12 mouse cellular contexts compared by ENCODE assay signal in the genomic region with DNA sequence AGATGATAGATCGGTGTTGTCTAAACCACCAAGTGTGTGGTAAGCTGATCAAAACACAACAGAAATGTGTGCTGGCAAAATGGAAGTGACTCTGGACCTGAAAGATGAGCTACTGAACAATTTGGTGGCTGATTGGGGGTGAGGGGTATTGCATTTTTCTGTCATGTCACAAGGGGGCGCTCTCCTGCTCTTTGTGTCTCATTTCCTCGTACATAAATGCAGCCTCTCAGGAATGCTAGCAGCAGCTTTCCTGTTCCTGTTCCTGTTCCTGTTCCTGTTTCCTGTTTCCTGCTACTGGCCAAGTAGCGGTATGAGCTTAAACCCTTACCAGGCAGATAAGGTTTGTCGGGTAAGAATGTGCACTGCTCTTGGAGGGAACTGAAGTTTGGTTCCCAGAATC.
DNase-seq lines count a peak whose midpoint lies in the region; ATAC-seq and TF ChIP-seq lines count a peak whose summit lies in the region.
"Had no signal": no experiment of that assay in that cellular context is flagged by ENCODE, and none has a peak within 500 bp of the region (broad histone marks: within the 10 kb centered on the region; RNA-seq: fewer than 3 reads in every experiment).

No protein-coding gene starts in this region.

- no peak overlapping the region for H3K4me3 ChIP-seq in gastrocnemius, adult 2 months
- no peak overlapping the region for H3K4me3 ChIP-seq in midbrain, embryonic 10.5 days
- no peak overlapping the region for H3K4me3 ChIP-seq in midbrain, embryonic 16.5 days (ENCODE audit: low read depth, low read length)
- H3K4me3 ChIP-seq: embryonic facial prominence, embryonic 12.5 days; liver, embryonic 13.5 days; myocyte had no signal

- TF ChIP-seq CTCF in gastrocnemius, adult 2 months (IDR thresholded peaks at IDR 0.05), result peak; percentile 18; the same call in 1 of the 2 replicates
- TF ChIP-seq CTCF in Patski (IDR thresholded peaks at IDR 0.05), result peak; percentile 65

- H3K9ac ChIP-seq in midbrain, embryonic 16.5 days (ENCODE audit: low read depth, low read length), result no peak overlapping the region
- H3K9ac ChIP-seq: embryonic facial prominence, embryonic 12.5 days; liver, embryonic 13.5 days had no signal

- POLR2A ChIA-PET in Patski (lab: Charles Lee), result no interaction called here

- no peak for ATAC-seq in midbrain, embryonic 16.5 days
- ATAC-seq in Patski, result no peak
- peak; percentile 58 for ATAC-seq in megakaryocyte progenitor cell, adult 5-6 weeks (replicated peaks; ENCODE audit: poor library complexity)

- no peak for DNase-seq in gastrocnemius, adult 2 months
- DNase-seq in gastrocnemius, postnatal 36 days, result no peak
- peak; percentile 29 for DNase-seq in midbrain, embryonic 10.5 days (ENCODE audit: low spot score)
- DNase-seq in Patski (ENCODE audit: low read depth, low spot score), result no peak
- DNase-seq in cerebellum, postnatal 14 days, result no peak
- DNase-seq in ovary, adult 18-20 months (ENCODE audit: low spot score), result no peak
- DNase-seq: kidney, postnatal 10 days; liver, embryonic 13.5 days had no signal

- CTCF ChIA-PET in Patski (lab: Charles Lee), result interaction anchor here (0.8 to 1.9 kb wide), 5 partner anchors 9 to 33 kb away, joined by 3 to 7 read pairs (median 4); no protein-coding TSS in a partner anchor

- no peak overlapping the region for H3K4me2 ChIP-seq in midbrain, embryonic 16.5 days (ENCODE audit: low read length)
- H3K4me2 ChIP-seq: embryonic facial prominence, embryonic 12.5 days; liver, embryonic 13.5 days had no signal

- H3K36me3 ChIP-seq in midbrain, embryonic 10.5 days, result no peaks in the 10 kb centered on the region
- H3K36me3 ChIP-seq in midbrain, embryonic 16.5 days (ENCODE audit: control insufficient read depth, insufficient read depth, low read length), result no peaks in the 10 kb centered on the region
- H3K36me3 ChIP-seq: embryonic facial prominence, embryonic 12.5 days; liver, embryonic 13.5 days had no signal

- in situ Hi-C loops in Patski (cut with MboI; ENCODE audit: low pct_unique_long_range_greater_than_20kb), result loop anchor here (10.0 kb wide), 2 partner anchors 195 to 625 kb away; no protein-coding TSS in a partner anchor

- H3K4me1 ChIP-seq in midbrain, embryonic 10.5 days, result no peaks in the 10 kb centered on the region; the same call in 1 of the 2 replicates
- no peaks in the 10 kb centered on the region for H3K4me1 ChIP-seq in midbrain, embryonic 16.5 days (ENCODE audit: control insufficient read depth, insufficient read depth, low read length)
- H3K4me1 ChIP-seq: embryonic facial prominence, embryonic 12.5 days; liver, embryonic 13.5 days had no signal

- no peaks in the 10 kb centered on the region for H3K27me3 ChIP-seq in midbrain, embryonic 10.5 days (ENCODE audit: low read depth, poor library complexity, severe bottlenecking)
- H3K27me3 ChIP-seq in midbrain, embryonic 16.5 days (ENCODE audit: control insufficient read depth, insufficient read depth, low read depth, low read length), result no peaks in the 10 kb centered on the region
- H3K27me3 ChIP-seq in Patski, result peaks cover 14% of the 10 kb centered on the region
- H3K27me3 ChIP-seq: embryonic facial prominence, embryonic 12.5 days; liver, embryonic 13.5 days had no signal

- H3K9me3 ChIP-seq in midbrain, embryonic 10.5 days (replicated peaks), result no peaks in the 10 kb centered on the region
- H3K9me3 ChIP-seq in midbrain, embryonic 16.5 days (replicated peaks; ENCODE audit: control insufficient read depth, low read length, poor library complexity, severe bottlenecking), result no peaks in the 10 kb centered on the region
- H3K9me3 ChIP-seq: embryonic facial prominence, embryonic 12.5 days; liver, embryonic 13.5 days had no signal

- H3K27ac ChIP-seq in gastrocnemius, adult 2 months, result no peak overlapping the region
- H3K27ac ChIP-seq in midbrain, embryonic 10.5 days (replicated peaks), result no peak overlapping the region
- H3K27ac ChIP-seq in midbrain, embryonic 16.5 days (ENCODE audit: low read length), result no peak overlapping the region
- H3K27ac ChIP-seq: embryonic facial prominence, embryonic 12.5 days; liver, embryonic 13.5 days had no signal

- intact Hi-C loops in gastrocnemius, adult 2 months (cut with DNase I), result no loop called here
- intact Hi-C loops in gastrocnemius, postnatal 36 days (cut with DNase I), result no loop called here

- 59% methylated on average over 5 of the region's 5 CpGs for WGBS in midbrain, embryonic 10.5 days
- WGBS in midbrain, embryonic 16.5 days, result 56% methylated on average over 5 of the region's 5 CpGs
